ENCODE assay signal across 27 mouse cellular contexts in genomic region chr5:82620056-82620455, GRCm38 (mm10).
DNase-seq lines count a peak whose midpoint lies in the region; ATAC-seq and TF ChIP-seq lines count a peak whose summit lies in the region.
"Had no signal": no experiment of that assay in that cellular context is flagged by ENCODE, and none has a peak within 500 bp of the region (broad histone marks: within the 10 kb centered on the region; RNA-seq: fewer than 3 reads in every experiment).

No protein-coding gene starts in this region.

- no peak overlapping the region for H3K4me3 ChIP-seq in hindbrain, postnatal 0 days (ENCODE audit: low read length)
- H3K4me3 ChIP-seq in hindbrain, embryonic 10.5 days, result no peak overlapping the region
- H3K4me3 ChIP-seq in midbrain, postnatal 0 days (ENCODE audit: low read depth, low read length), result no peak overlapping the region
- no peak overlapping the region for H3K4me3 ChIP-seq in midbrain, embryonic 10.5 days
- no peak overlapping the region for H3K4me3 ChIP-seq in embryonic facial prominence, embryonic 14.5 days (ENCODE audit: low read depth, low read length)
- H3K4me3 ChIP-seq: embryonic facial prominence, embryonic 15.5 days; forebrain, embryonic 12.5 days; heart, adult 2 months; heart, embryonic 10.5 days; heart, embryonic 13.5 days; hindbrain, embryonic 12.5 days; hindbrain, embryonic 15.5 days had no signal

- DNase-seq in hindbrain, postnatal 0 days (ENCODE audit: low spot score), result peak; percentile 51
- DNase-seq in hindbrain, embryonic 10.5 days (ENCODE audit: low spot score), result no peak
- peak; percentile 50 for DNase-seq in midbrain, postnatal 0 days (ENCODE audit: low spot score)
- no peak for DNase-seq in midbrain, embryonic 10.5 days (ENCODE audit: low spot score)
- peak; percentile 6 for DNase-seq in embryonic facial prominence, embryonic 14.5 days (ENCODE audit: low spot score)
- DNase-seq in left cerebral cortex, adult 11 months (ENCODE audit: low spot score), result no peak
- DNase-seq: adrenal gland, adult 8-10 months; adrenal gland, postnatal 25 days; cerebellum, adult 11 months; cerebellum, adult 2 months; cerebellum, adult 9-11 months; cerebellum, postnatal 25 days; gastrocnemius, postnatal 10 days; gastrocnemius, postnatal 36 days; heart, adult 2 months; heart, postnatal 14 days; heart, postnatal 4 days had no signal

- no peaks in the 10 kb centered on the region for H3K27me3 ChIP-seq in hindbrain, postnatal 0 days (ENCODE audit: insufficient read depth, low read length)
- H3K27me3 ChIP-seq in hindbrain, embryonic 10.5 days (ENCODE audit: insufficient read depth, poor library complexity, severe bottlenecking), result no peaks in the 10 kb centered on the region
- no peaks in the 10 kb centered on the region for H3K27me3 ChIP-seq in midbrain, postnatal 0 days (ENCODE audit: insufficient read depth, low read length)
- no peaks in the 10 kb centered on the region for H3K27me3 ChIP-seq in midbrain, embryonic 10.5 days (ENCODE audit: low read depth, poor library complexity, severe bottlenecking)
- H3K27me3 ChIP-seq in embryonic facial prominence, embryonic 14.5 days (replicated peaks; ENCODE audit: control insufficient read depth, insufficient read depth, low read length), result no peaks in the 10 kb centered on the region
- H3K27me3 ChIP-seq: embryonic facial prominence, embryonic 15.5 days; forebrain, embryonic 12.5 days; heart, embryonic 13.5 days; hindbrain, embryonic 12.5 days; hindbrain, embryonic 15.5 days had no signal

- TF ChIP-seq CTCF in hindbrain, postnatal 0 days (IDR thresholded peaks at IDR 0.05; ENCODE audit: low read depth), result no peak
- no peak for TF ChIP-seq CTCF in midbrain, postnatal 0 days (IDR thresholded peaks at IDR 0.05)

- no peaks in the 10 kb centered on the region for H3K36me3 ChIP-seq in hindbrain, postnatal 0 days (ENCODE audit: insufficient read depth, low read length)
- no peaks in the 10 kb centered on the region for H3K36me3 ChIP-seq in hindbrain, embryonic 10.5 days
- H3K36me3 ChIP-seq in midbrain, postnatal 0 days (ENCODE audit: insufficient read depth, low read length), result no peaks in the 10 kb centered on the region
- no peaks in the 10 kb centered on the region for H3K36me3 ChIP-seq in midbrain, embryonic 10.5 days
- H3K36me3 ChIP-seq in embryonic facial prominence, embryonic 14.5 days (ENCODE audit: control insufficient read depth, insufficient read depth, low read length), result no peaks in the 10 kb centered on the region
- H3K36me3 ChIP-seq: embryonic facial prominence, embryonic 15.5 days; forebrain, embryonic 12.5 days; heart, embryonic 10.5 days; heart, embryonic 13.5 days; hindbrain, embryonic 12.5 days; hindbrain, embryonic 15.5 days had no signal

- H3K4me1 ChIP-seq in hindbrain, postnatal 0 days (ENCODE audit: insufficient read depth, low read length), result no peaks in the 10 kb centered on the region
- H3K4me1 ChIP-seq in hindbrain, embryonic 10.5 days (replicated peaks), result no peaks in the 10 kb centered on the region
- H3K4me1 ChIP-seq in midbrain, postnatal 0 days (ENCODE audit: insufficient read depth, low read length), result no peaks in the 10 kb centered on the region
- H3K4me1 ChIP-seq in midbrain, embryonic 10.5 days, result no peaks in the 10 kb centered on the region
- H3K4me1 ChIP-seq in embryonic facial prominence, embryonic 14.5 days (ENCODE audit: control insufficient read depth, insufficient read depth, low read length), result no peaks in the 10 kb centered on the region
- H3K4me1 ChIP-seq: embryonic facial prominence, embryonic 15.5 days; forebrain, embryonic 12.5 days; heart, embryonic 10.5 days; heart, embryonic 13.5 days; hindbrain, embryonic 12.5 days; hindbrain, embryonic 15.5 days had no signal

- no peak overlapping the region for H3K9ac ChIP-seq in hindbrain, postnatal 0 days (replicated peaks; ENCODE audit: low read length)
- no peak overlapping the region for H3K9ac ChIP-seq in midbrain, postnatal 0 days (replicated peaks; ENCODE audit: low read length, poor library complexity, severe bottlenecking)
- no peak overlapping the region for H3K9ac ChIP-seq in embryonic facial prominence, embryonic 14.5 days (ENCODE audit: low read depth, low read length)
- H3K9ac ChIP-seq: embryonic facial prominence, embryonic 15.5 days; forebrain, embryonic 12.5 days; heart, embryonic 13.5 days; hindbrain, embryonic 12.5 days; hindbrain, embryonic 15.5 days had no signal

- ATAC-seq in hindbrain, postnatal 0 days, result no peak
- ATAC-seq in midbrain, postnatal 0 days (ENCODE audit: low FRiP score), result no peak
- no peak for ATAC-seq in embryonic facial prominence, embryonic 14.5 days (ENCODE audit: low read depth)
- ATAC-seq in activated CD4-positive, CD25-positive, alpha-beta regulatory T cell, adult 4 months, result no peak
- ATAC-seq: CD4-positive, CD25-positive, alpha-beta regulatory T cell, adult 4 months; forebrain, embryonic 16.5 days; intestine, embryonic 16.5 days had no signal

- H3K27ac ChIP-seq in hindbrain, postnatal 0 days, result no peak overlapping the region
- H3K27ac ChIP-seq in hindbrain, embryonic 10.5 days, result no peak overlapping the region
- H3K27ac ChIP-seq in midbrain, postnatal 0 days (ENCODE audit: low read depth, low read length), result no peak overlapping the region
- no peak overlapping the region for H3K27ac ChIP-seq in midbrain, embryonic 10.5 days (replicated peaks)
- H3K27ac ChIP-seq in embryonic facial prominence, embryonic 14.5 days (replicated peaks; ENCODE audit: low read depth, low read length), result no peak overlapping the region
- H3K27ac ChIP-seq: embryonic facial prominence, embryonic 15.5 days; forebrain, embryonic 12.5 days; heart, adult 2 months; heart, embryonic 10.5 days; heart, embryonic 13.5 days; hindbrain, embryonic 12.5 days; hindbrain, embryonic 15.5 days had no signal

- 63% methylated on average over 1 of the region's 1 CpGs for WGBS in hindbrain, postnatal 0 days
- 84% methylated on average over 1 of the region's 1 CpGs for WGBS in hindbrain, embryonic 10.5 days
- 88% methylated on average over 1 of the region's 1 CpGs for WGBS in midbrain, postnatal 0 days
- WGBS in midbrain, embryonic 10.5 days, result 85% methylated on average over 1 of the region's 1 CpGs
- WGBS in embryonic facial prominence, embryonic 14.5 days, result 55% methylated on average over 1 of the region's 1 CpGs

- no peaks in the 10 kb centered on the region for H3K9me3 ChIP-seq in hindbrain, postnatal 0 days (ENCODE audit: low read length)
- H3K9me3 ChIP-seq in hindbrain, embryonic 10.5 days, result no peaks in the 10 kb centered on the region
- no peaks in the 10 kb centered on the region for H3K9me3 ChIP-seq in midbrain, postnatal 0 days (ENCODE audit: low read length)
- no peaks in the 10 kb centered on the region for H3K9me3 ChIP-seq in midbrain, embryonic 10.5 days (replicated peaks)
- H3K9me3 ChIP-seq in embryonic facial prominence, embryonic 14.5 days (ENCODE audit: control insufficient read depth, low read length), result no peaks in the 10 kb centered on the region
- H3K9me3 ChIP-seq: embryonic facial prominence, embryonic 15.5 days; forebrain, embryonic 12.5 days; heart, embryonic 10.5 days; heart, embryonic 13.5 days; hindbrain, embryonic 12.5 days; hindbrain, embryonic 15.5 days had no signal

- no peak overlapping the region for H3K4me2 ChIP-seq in hindbrain, postnatal 0 days (ENCODE audit: low read depth, low read length)
- no peak overlapping the region for H3K4me2 ChIP-seq in midbrain, postnatal 0 days (ENCODE audit: low read depth, low read length, poor library complexity, severe bottlenecking)
- no peak overlapping the region for H3K4me2 ChIP-seq in embryonic facial prominence, embryonic 14.5 days (ENCODE audit: low read depth, low read length)
- H3K4me2 ChIP-seq: embryonic facial prominence, embryonic 15.5 days; forebrain, embryonic 12.5 days; heart, embryonic 13.5 days; hindbrain, embryonic 12.5 days; hindbrain, embryonic 15.5 days had no signal

Comparison
In these comparisons a context has a peak if more than half of its experiments do, and no peak if none do; other contexts are left out.
1. DNase-seq: peak in hindbrain, postnatal 0 days (single experiment), midbrain, postnatal 0 days (single experiment) and embryonic facial prominence, embryonic 14.5 days (single experiment); none in hindbrain, embryonic 10.5 days (single experiment), midbrain, embryonic 10.5 days (single experiment) and left cerebral cortex, adult 11 months (single experiment).